Mouse (Mus musculus) cerebellum, adult 2 months (tissue): ENCODE results near the gene Klhl11.

Experiments
- CTCF ChIP-seq: fragments of 200-500 bp; IDR thresholded peaks from 2 replicates; pipeline ENCODE4 v1.5.1; 2011; ENCODE audit warnings: low read depth, mild to moderate bottlenecking, control low read depth, low read length, moderate library complexity, borderline replicate concordance; ENCODE audit not compliant: insufficient read depth
- POLR2A ChIP-seq: fragments of 200-500 bp; IDR thresholded peaks from 2 replicates; pipeline ENCODE4 v1.6.1; 2011; ENCODE audit warnings: low read length, control low read depth, borderline replicate concordance; ENCODE audit not compliant: insufficient read depth

GRCm38 (mm10) chr11:100432002-100432401 is 40.5 kb downstream of the Klhl11 start:
- no peak for TF ChIP-seq CTCF
- no peak for TF ChIP-seq POLR2A
